Mouse (Mus musculus) thymus, postnatal 25 days (tissue): ENCODE measurements at regions not wholly inside any gene's neighbourhood (a gene's known extent, or its start where the extent isn't known, plus 50 kb on each side); places are given as distances from the start of the nearest gene placed in this dataset.

Source experiments
- DNase-seq: peaks from one replicate; pipeline ENCODE4 v3.0.0; 2022

GRCm38 (mm10) chr4:87386271-87386670 lies 156.0 kb upstream of the Slc24a2 start:
- DNase-seq = no peak

GRCm38 (mm10) chr4:87385221-87385739 lies 155.0 kb upstream of the Slc24a2 start:
- DNase-seq = no peak

- no peak for DNase-seq
Measured at GRCm38 (mm10) chr4:87384469-87385044, 154.3 kb upstream of the Slc24a2 start.

- no peak for DNase-seq
Measured at GRCm38 (mm10) chr4:87380716-87381115, 150.4 kb upstream of the Slc24a2 start.

- no peak for DNase-seq
Measured at GRCm38 (mm10) chr4:87379516-87380173, 149.4 kb upstream of the Slc24a2 start.

GRCm38 (mm10) chr4:87371960-87372359 lies 141.7 kb upstream of the Slc24a2 start:
- no peak for DNase-seq

- DNase-seq = peak; percentile 18
Measured at GRCm38 (mm10) chr4:87369626-87370234, 139.5 kb upstream of the Slc24a2 start.

GRCm38 (mm10) chr4:87368413-87369160 lies 138.3 kb upstream of the Slc24a2 start:
- peak; percentile 70 for DNase-seq

GRCm38 (mm10) chr4:87367732-87368412 lies 137.6 kb upstream of the Slc24a2 start:
- peak; percentile 85 for DNase-seq

GRCm38 (mm10) chr4:87362201-87362600 lies 131.9 kb upstream of the Slc24a2 start:
- no peak for DNase-seq

GRCm38 (mm10) chr4:87359483-87359882 lies 129.2 kb upstream of the Slc24a2 start:
- peak; percentile 23 for DNase-seq

- no peak for DNase-seq
Measured at GRCm38 (mm10) chr4:87359004-87359403, 128.7 kb upstream of the Slc24a2 start.

GRCm38 (mm10) chr4:87332968-87333367 lies 102.7 kb upstream of the Slc24a2 start:
- no peak for DNase-seq

GRCm38 (mm10) chr4:87329136-87329535 lies 98.9 kb upstream of the Slc24a2 start:
- DNase-seq = no peak

GRCm38 (mm10) chr4:87321726-87322349 lies 91.6 kb upstream of the Slc24a2 start:
- DNase-seq = no peak

GRCm38 (mm10) chr4:87298129-87298528 lies 67.9 kb upstream of the Slc24a2 start:
- DNase-seq = no peak

- DNase-seq = no peak
Measured at GRCm38 (mm10) chr4:87294538-87294937, 64.3 kb upstream of the Slc24a2 start.
